ENCODE assay signal across 11 mouse cellular contexts in the genomic region with DNA sequence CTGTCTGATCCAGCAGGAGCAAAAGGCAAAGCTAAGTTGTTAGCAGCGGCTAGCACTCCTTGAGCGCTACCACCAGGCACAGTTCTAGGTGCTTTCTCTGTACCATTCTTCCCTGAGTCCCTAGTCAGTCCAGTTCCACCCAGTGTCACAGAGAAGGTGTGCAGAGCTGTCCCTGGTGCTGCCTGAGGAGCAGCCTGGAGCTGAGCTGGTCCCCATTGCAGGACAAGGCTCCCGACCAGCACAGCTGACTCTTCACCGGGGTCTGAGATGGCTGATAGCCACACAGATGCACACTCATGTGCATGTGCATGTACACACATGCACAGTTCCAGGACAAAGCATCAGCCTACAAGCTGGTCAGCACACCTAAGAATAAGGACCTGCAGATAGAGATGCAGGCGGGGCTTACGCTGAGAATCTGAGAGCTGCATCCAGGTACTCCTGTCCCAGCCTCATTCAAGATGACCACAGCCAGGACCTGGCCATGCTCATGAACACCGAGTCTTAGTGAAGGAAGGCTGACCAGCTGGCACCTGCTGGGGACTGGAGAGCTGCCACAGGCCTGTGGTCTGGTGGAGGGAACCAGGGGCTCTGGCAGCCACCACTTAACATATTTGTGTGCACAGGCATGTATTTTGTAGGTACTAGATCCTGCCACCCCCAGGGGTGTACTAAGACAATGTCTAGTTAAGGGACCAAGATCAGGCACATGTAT. TPM values are rescaled to one million over a fixed set of nuclear protein-coding genes. Genes with fewer than 3 reads are reported as not detected.
DNase-seq lines count a peak whose midpoint lies in the region; ATAC-seq and TF ChIP-seq lines count a peak whose summit lies in the region.
"Had no signal": no experiment of that assay in that cellular context is flagged by ENCODE, and none has a peak within 500 bp of the region (broad histone marks: within the 10 kb centered on the region; RNA-seq: fewer than 3 reads in every experiment).

No protein-coding gene starts in this region.

- ATAC-seq in megakaryocyte-erythroid progenitor cell, adult 5-6 weeks (replicated peaks; ENCODE audit: low FRiP score, low TSS enrichment, poor library complexity, severe bottlenecking), result peak; percentile 36; the same call in 1 of the 2 replicates

- DNase-seq in gastrocnemius, postnatal 25 days, result peak; percentile 4
- DNase-seq in gastrocnemius, postnatal 36 days, result no peak
- peak; percentile 22 for DNase-seq in ovary, postnatal 36 days (ENCODE audit: low spot score)
- no peak for DNase-seq in ovary, postnatal 10 days (ENCODE audit: low spot score)
- DNase-seq in cerebellum, adult 8-10 months, result peak; percentile 72
- no peak for DNase-seq in lung, postnatal 10 days
- DNase-seq in left cerebral cortex, adult 2 months (ENCODE audit: extremely low spot score in 1 of 2, low spot score in 2 of 2), result no peak
- DNase-seq: retina, postnatal 1 day had no signal

- no peak overlapping the region for H3K27ac ChIP-seq in left cerebral cortex, adult 2 months
- H3K27ac ChIP-seq: embryonic facial prominence, embryonic 15.5 days; limb, embryonic 15.5 days had no signal

- TF ChIP-seq CTCF in left cerebral cortex, adult 2 months (IDR thresholded peaks at IDR 0.05), result no peak

- intact Hi-C loops in gastrocnemius, postnatal 36 days (cut with DNase I), result no loop called here
- intact Hi-C loops in left cerebral cortex, adult 2 months (cut with DNase I), result loop anchor here (5.0 kb wide), 1 partner anchor 149 kb away; no protein-coding TSS in a partner anchor

- H3K4me3 ChIP-seq in left cerebral cortex, adult 2 months, result no peak overlapping the region
- H3K4me3 ChIP-seq: embryonic facial prominence, embryonic 15.5 days; limb, embryonic 15.5 days had no signal

RNA-seq across cellular contexts. Expression of a gene that starts 25.1 kb away (rescaled TPM):
- total RNA-seq in gastrocnemius, postnatal 25 days (2021), result under 1 TPM; 0.10 to 0.43 TPM
- under 1 TPM; 0.44 to 0.59 TPM for total RNA-seq in gastrocnemius, postnatal 36 days (2021)
- total RNA-seq in megakaryocyte-erythroid progenitor cell, adult 5-6 weeks (2014; fragmentation: Nextera tagmentation), result 1.5 and 4.6 TPM in 2 replicates
- total RNA-seq in megakaryocyte-erythroid progenitor cell, adult 5-6 weeks (2017), result 1.8 and 4.4 TPM in 2 replicates
- under 1 TPM; 0.37 to 0.95 TPM for total RNA-seq in left cerebral cortex, adult 2 months (2021)

Comparison
In these comparisons a context has a peak if more than half of its experiments do, and no peak if none do; other contexts are left out.
1. DNase-seq: peak in gastrocnemius, postnatal 25 days (single experiment), ovary, postnatal 36 days (single experiment) and cerebellum, adult 8-10 months (single experiment); none in gastrocnemius, postnatal 36 days (0 of 2), ovary, postnatal 10 days (single experiment), lung, postnatal 10 days (single experiment) and left cerebral cortex, adult 2 months (0 of 2).